Mouse (Mus musculus): Measurements from ENCODE around the gene Gm2004. TPM values are rescaled to one million over a fixed set of nuclear protein-coding genes. Genes with fewer than 3 reads are reported as not detected.

The Gm2004 gene
- 1 to 10 TPM in 1 of 2 experiments, not detected in 1; 2.4 TPM for total RNA-seq (2023)

DNA sequence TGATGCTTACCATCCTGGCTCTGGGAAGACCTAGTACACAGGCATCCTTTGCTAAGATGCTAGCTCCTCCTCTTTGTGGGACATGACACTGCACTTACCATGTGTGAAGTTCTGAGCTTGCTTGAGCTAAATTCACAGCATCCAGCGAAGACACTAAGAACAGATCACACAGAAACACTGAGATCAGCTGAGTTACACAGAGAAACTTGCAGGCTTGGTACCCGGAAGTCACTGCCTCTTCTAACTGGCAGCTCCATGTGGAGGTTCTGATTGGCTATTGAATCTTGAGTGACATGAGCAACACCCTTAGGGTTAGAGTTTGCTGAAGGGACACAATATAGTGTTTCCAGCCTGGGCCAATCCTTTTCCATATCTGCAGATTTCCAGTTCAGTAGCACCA lies at the start of gene Gm2004:
Gene Gm2004 (minus strand): TSS at position 101 of the 400 bp plus-strand sequence.

Other genes with a start within 250 kb of the Gm2004 start
- 1 to 10 TPM; 3.3 to 5.1 TPM for gene Zfp966, start 218.7 kb downstream of the Gm2004 start, total RNA-seq (2023)
- 1 to 10 TPM; 1.4 to 6.1 TPM for gene Gm2026, start 184.5 kb downstream of the Gm2004 start, total RNA-seq (2023)
- gene 2210418O10Rik, start 76.7 kb upstream of the Gm2004 start, total RNA-seq (2023): 1 to 10 TPM; 1.3 to 3.4 TPM
- not detected for gene Gm11009, start 169.7 kb upstream of the Gm2004 start, total RNA-seq (2023)